Mouse (Mus musculus): ENCODE measurements at regions not wholly inside any gene's neighbourhood (a gene's known extent, or its start where the extent isn't known, plus 50 kb on each side); places are given as distances from the start of the nearest gene placed in this dataset.

GRCm38 (mm10) chr7:70972023-70972400, 379.3 kb downstream of the Gm10295 start:
- no peak for DNase-seq (ENCODE audit: low read depth, low spot score)

GRCm38 (mm10) chr7:70971323-70972022, 379.8 kb downstream of the Gm10295 start:
- DNase-seq (ENCODE audit: low read depth, low spot score), result peak; percentile 34

GRCm38 (mm10) chr7:70952318-70952959, 398.8 kb downstream of the Gm10295 start:
- peak; percentile 64 for DNase-seq (ENCODE audit: low read depth, low spot score)

- DNase-seq (ENCODE audit: low read depth, low spot score), result peak; percentile 8
Measured at GRCm38 (mm10) chr7:70948281-70948680, 403.0 kb downstream of the Gm10295 start.

- no peak for DNase-seq (ENCODE audit: low read depth, low spot score)
Measured at GRCm38 (mm10) chr7:70946260-70946659, 405.0 kb downstream of the Gm10295 start.

GRCm38 (mm10) chr7:70930911-70931310, 420.4 kb downstream of the Gm10295 start:
- DNase-seq (ENCODE audit: low read depth, low spot score), result no peak

GRCm38 (mm10) chr7:70929935-70930334, 421.4 kb downstream of the Gm10295 start:
- no peak for DNase-seq (ENCODE audit: low read depth, low spot score)

- DNase-seq (ENCODE audit: low read depth, low spot score), result no peak
Measured at GRCm38 (mm10) chr7:70928001-70928400, 423.3 kb downstream of the Gm10295 start.

GRCm38 (mm10) chr7:70917016-70917415, 434.3 kb downstream of the Gm10295 start:
- no peak for DNase-seq (ENCODE audit: low read depth, low spot score)

GRCm38 (mm10) chr7:70908921-70909320, 442.4 kb downstream of the Gm10295 start:
- no peak for DNase-seq (ENCODE audit: low read depth, low spot score)

GRCm38 (mm10) chr7:70891700-70892099, 459.6 kb downstream of the Gm10295 start:
- no peak for DNase-seq (ENCODE audit: low read depth, low spot score)

GRCm38 (mm10) chr7:70880496-70880895, 470.8 kb downstream of the Gm10295 start:
- DNase-seq (ENCODE audit: low read depth, low spot score), result no peak

GRCm38 (mm10) chr7:70874393-70874792, 476.9 kb downstream of the Gm10295 start:
- no peak for DNase-seq (ENCODE audit: low read depth, low spot score)

GRCm38 (mm10) chr7:70870841-70871534, 480.3 kb downstream of the Gm10295 start:
- no peak for DNase-seq (ENCODE audit: low read depth, low spot score)

- DNase-seq (ENCODE audit: low read depth, low spot score), result no peak
Measured at GRCm38 (mm10) chr7:70869125-70869524, 482.2 kb downstream of the Gm10295 start.

- no peak for DNase-seq (ENCODE audit: low read depth, low spot score)
Measured at GRCm38 (mm10) chr7:70859957-70860356, 491.3 kb downstream of the Gm10295 start.

GRCm38 (mm10) chr7:70850726-70851125, 484.2 kb upstream of the Nr2f2 start:
- peak; percentile 87 for DNase-seq (ENCODE audit: low read depth, low spot score)

- DNase-seq (ENCODE audit: low read depth, low spot score), result peak; percentile 78
Measured at GRCm38 (mm10) chr7:70848016-70848776, 481.7 kb upstream of the Nr2f2 start.

- DNase-seq (ENCODE audit: low read depth, low spot score), result no peak
Measured at GRCm38 (mm10) chr7:70847450-70847993, 481.0 kb upstream of the Nr2f2 start.

GRCm38 (mm10) chr7:70846076-70846475, 479.5 kb upstream of the Nr2f2 start:
- no peak for DNase-seq (ENCODE audit: low read depth, low spot score)

GRCm38 (mm10) chr7:70840142-70840541, 473.6 kb upstream of the Nr2f2 start:
- peak; percentile 32 for DNase-seq (ENCODE audit: low read depth, low spot score)

GRCm38 (mm10) chr7:70839190-70839589, 472.7 kb upstream of the Nr2f2 start:
- DNase-seq (ENCODE audit: low read depth, low spot score), result no peak
